Mouse (Mus musculus) monocyte, adult 59 days (primary cell): ENCODE data around the gene Hs3st5. TPM values are rescaled to one million over a fixed set of nuclear protein-coding genes. Genes with fewer than 3 reads are reported as not detected.

Source experiments
- total RNA-seq, 2 experiments: library from RNA; stranded (reverse); gene quantifications; one replicate each; pipeline ENCODE4 v1.2.4; 2023

Hs3st5 gene
- total RNA-seq: not detected

GRCm38 (mm10) chr10:36506727-36507555 is at the start of gene Hs3st5:
Gene Hs3st5, plus strand, starts transcription at chr10:36506814.

